8 mouse cellular contexts compared by ENCODE assay signal in the genomic region with DNA sequence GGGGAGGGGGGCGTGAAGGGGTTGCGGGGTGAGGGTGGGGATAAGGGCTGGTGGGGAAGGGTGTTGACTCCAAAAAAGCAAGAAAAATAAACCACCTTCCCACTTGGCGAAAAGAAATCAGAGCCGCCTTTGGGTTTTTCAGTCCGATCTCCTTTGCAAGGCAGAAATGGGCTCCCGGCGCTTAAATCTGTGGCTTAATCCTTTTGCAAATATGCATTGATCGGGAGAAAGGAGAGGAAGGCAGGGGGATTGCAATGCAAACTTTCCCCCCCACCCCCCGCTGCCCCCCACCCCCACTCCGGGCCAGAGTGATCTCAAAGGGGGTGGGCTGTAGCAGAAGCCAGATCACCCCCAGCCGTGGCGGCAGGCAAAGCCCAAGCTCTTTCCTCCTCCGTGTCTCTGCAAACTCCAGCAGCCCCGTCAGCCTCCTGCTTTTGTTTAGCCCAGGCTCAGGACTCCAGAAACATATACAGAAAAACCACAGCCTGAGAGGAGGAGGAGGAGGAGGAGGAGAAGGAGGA. TPM values are rescaled to one million over a fixed set of nuclear protein-coding genes. Genes with fewer than 3 reads are reported as not detected.
DNase-seq lines count a peak whose midpoint lies in the region; ATAC-seq lines count a peak whose summit lies in the region.

No protein-coding gene starts in this region.

- peak overlapping the region; percentile 99 for H3K27ac ChIP-seq in heart, embryonic 13.5 days (replicated peaks)
- peak overlapping the region; percentile 97 for H3K27ac ChIP-seq in heart, embryonic 16.5 days (ENCODE audit: low read length)
- H3K27ac ChIP-seq in limb, embryonic 15.5 days, result peak overlapping the region; percentile 96
- H3K27ac ChIP-seq in neural tube, embryonic 15.5 days (replicated peaks), result peak overlapping the region; percentile 94

- 0% methylated on average over 14 of the region's 14 CpGs for WGBS in heart, embryonic 13.5 days
- 0% methylated on average over 14 of the region's 14 CpGs for WGBS in heart, embryonic 16.5 days
- WGBS in limb, embryonic 15.5 days, result 2% methylated on average over 13 of the region's 14 CpGs
- 1% methylated on average over 13 of the region's 14 CpGs for WGBS in neural tube, embryonic 15.5 days

- no peaks in the 10 kb centered on the region for H3K9me3 ChIP-seq in heart, embryonic 13.5 days
- no peaks in the 10 kb centered on the region for H3K9me3 ChIP-seq in heart, embryonic 16.5 days (replicated peaks; ENCODE audit: control insufficient read depth, low read length)
- H3K9me3 ChIP-seq in limb, embryonic 15.5 days, result no peaks in the 10 kb centered on the region
- no peaks in the 10 kb centered on the region for H3K9me3 ChIP-seq in neural tube, embryonic 15.5 days (replicated peaks)

- peak overlapping the region; percentile 88 for H3K4me3 ChIP-seq in heart, embryonic 13.5 days
- peak overlapping the region; percentile 81 for H3K4me3 ChIP-seq in heart, embryonic 16.5 days (ENCODE audit: low read length)
- peak overlapping the region; percentile 73 for H3K4me3 ChIP-seq in limb, embryonic 15.5 days
- peak overlapping the region; percentile 76 for H3K4me3 ChIP-seq in neural tube, embryonic 15.5 days (replicated peaks)

- peaks cover 19% of the 10 kb centered on the region for H3K4me1 ChIP-seq in heart, embryonic 13.5 days
- H3K4me1 ChIP-seq in heart, embryonic 16.5 days (ENCODE audit: control insufficient read depth, insufficient read depth, low read length), result peaks cover 14% of the 10 kb centered on the region
- H3K4me1 ChIP-seq in limb, embryonic 15.5 days, result peaks cover 9% of the 10 kb centered on the region
- H3K4me1 ChIP-seq in neural tube, embryonic 15.5 days, result peaks cover 16% of the 10 kb centered on the region

- peaks cover 5% of the 10 kb centered on the region; the same call in 1 of the 2 replicates for H3K36me3 ChIP-seq in heart, embryonic 13.5 days
- H3K36me3 ChIP-seq in heart, embryonic 16.5 days (ENCODE audit: control insufficient read depth, insufficient read depth), result no peaks in the 10 kb centered on the region
- no peaks in the 10 kb centered on the region for H3K36me3 ChIP-seq in limb, embryonic 15.5 days
- H3K36me3 ChIP-seq in neural tube, embryonic 15.5 days, result no peaks in the 10 kb centered on the region

- H3K4me2 ChIP-seq in heart, embryonic 13.5 days, result peak overlapping the region; percentile 77
- peak overlapping the region; percentile 79 for H3K4me2 ChIP-seq in heart, embryonic 16.5 days (ENCODE audit: low read depth, low read length)
- peak overlapping the region; percentile 51 for H3K4me2 ChIP-seq in limb, embryonic 15.5 days
- peak overlapping the region; percentile 61 for H3K4me2 ChIP-seq in neural tube, embryonic 15.5 days

- intact Hi-C loops in heart, postnatal 25 days (cut with DNase I), result loop anchor here (2.0 to 5.0 kb wide), 2 partner anchors 49 to 214 kb away; no protein-coding TSS in a partner anchor

- ATAC-seq in heart, embryonic 13.5 days (ENCODE audit: extremely low read depth, insufficient number of reproducible peaks, low FRiP score, low TSS enrichment), result peak; percentile 70
- ATAC-seq in heart, embryonic 16.5 days (replicated peaks; ENCODE audit: extremely low read depth, insufficient read depth, low FRiP score), result peak; percentile 80
- ATAC-seq in limb, embryonic 15.5 days (ENCODE audit: insufficient number of reproducible peaks, low FRiP score, low TSS enrichment, low read depth), result peak; percentile 78
- ATAC-seq in neural tube, embryonic 15.5 days (ENCODE audit: low FRiP score), result peak; percentile 92

- H3K27me3 ChIP-seq in heart, embryonic 13.5 days (replicated peaks), result no peaks in the 10 kb centered on the region
- H3K27me3 ChIP-seq in heart, embryonic 16.5 days (ENCODE audit: control insufficient read depth, insufficient read depth, low read length), result no peaks in the 10 kb centered on the region
- no peaks in the 10 kb centered on the region for H3K27me3 ChIP-seq in limb, embryonic 15.5 days
- H3K27me3 ChIP-seq in neural tube, embryonic 15.5 days (replicated peaks), result no peaks in the 10 kb centered on the region

- peak overlapping the region; percentile 98 for H3K9ac ChIP-seq in heart, embryonic 13.5 days
- peak overlapping the region; percentile 85 for H3K9ac ChIP-seq in heart, embryonic 16.5 days (ENCODE audit: low read length)
- H3K9ac ChIP-seq in limb, embryonic 15.5 days, result peak overlapping the region; percentile 67
- H3K9ac ChIP-seq in neural tube, embryonic 15.5 days (replicated peaks), result peak overlapping the region; percentile 81

- DNase-seq in heart, postnatal 25 days (ENCODE audit: low spot score), result no peak
- peak; percentile 59 for DNase-seq in ES-CJ7 (ENCODE audit: low read depth, low spot score)
- peak; percentile 78 for DNase-seq in embryo, embryonic 10.5 days (ENCODE audit: low spot score)
- DNase-seq in cerebellum, postnatal 14 days, result no peak

RNA-seq across cellular contexts. Expression of gene Pbx1, which starts 0.3 kb away (rescaled TPM):
- 23.2 and 23.7 TPM in 2 replicates for polyA plus RNA-seq in heart, embryonic 13.5 days (2015; fragmentation: Nextera tagmentation; extraction: Ambion mirVana)
- 10 to 100 TPM; 51.3 to 55.2 TPM for total RNA-seq in heart, postnatal 25 days (2021)
- 18.0 and 20.7 TPM in 2 replicates for polyA plus RNA-seq in heart, embryonic 16.5 days (2015; fragmentation: Nextera tagmentation; extraction: Ambion mirVana)
- polyA plus RNA-seq in limb, embryonic 15.5 days (2015; fragmentation: Nextera tagmentation; extraction: Ambion mirVana), result 18.6 and 25.5 TPM in 2 replicates
- 28.8 and 31.4 TPM in 2 replicates for polyA plus RNA-seq in neural tube, embryonic 15.5 days (2015; fragmentation: Nextera tagmentation; extraction: Ambion mirVana)

Comparison
In these comparisons a context has a peak if more than half of its experiments do, and no peak if none do; other contexts are left out.
1. DNase-seq: peak in ES-CJ7 (single experiment) and embryo, embryonic 10.5 days (single experiment); none in heart, postnatal 25 days (single experiment) and cerebellum, postnatal 14 days (0 of 2).
2. Peak in every context shown above with its lines, with median percentiles within 50 percentile points of each other: ATAC-seq, H3K27ac ChIP-seq, H3K4me2 ChIP-seq, H3K4me3 ChIP-seq and H3K9ac ChIP-seq.